ENCODE assay signal across 13 mouse cellular contexts in the genomic region with DNA sequence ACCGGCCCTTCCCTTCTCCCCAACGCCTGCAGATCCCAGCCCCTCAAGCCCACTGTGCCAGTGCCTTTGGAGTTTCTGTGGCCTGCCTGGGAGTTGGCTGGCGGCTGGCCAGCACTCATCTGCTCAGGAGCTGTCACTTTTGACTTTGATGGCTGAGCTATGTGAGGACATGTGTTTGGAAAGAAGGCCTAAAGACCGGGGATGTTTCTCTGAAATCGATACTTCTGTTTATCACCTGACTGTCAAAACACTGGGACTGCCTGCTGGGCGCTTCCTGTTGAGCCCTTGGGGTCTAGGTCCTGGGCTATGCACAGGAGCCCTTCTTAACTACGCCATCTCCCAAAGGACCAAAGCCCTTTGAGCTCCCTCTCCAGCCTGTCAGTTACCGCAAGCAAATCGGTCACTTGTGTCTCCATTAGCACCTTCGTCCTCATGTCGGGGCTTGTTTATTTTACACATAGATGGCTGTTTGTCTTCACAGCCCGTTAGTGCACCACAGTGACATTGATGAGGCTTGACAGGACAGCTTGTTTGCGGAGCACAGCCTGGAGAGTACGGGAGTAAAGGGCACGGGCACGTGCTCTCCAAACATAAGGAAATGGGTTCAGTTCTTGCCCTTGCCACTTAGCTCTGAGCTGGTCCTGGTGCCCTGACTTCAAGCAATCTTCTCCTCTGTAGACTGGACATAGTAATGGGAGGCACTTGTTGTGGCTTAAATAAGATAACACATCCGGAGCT. TPM values are rescaled to one million over a fixed set of nuclear protein-coding genes. Genes with fewer than 3 reads are reported as not detected.
DNase-seq lines count a peak whose midpoint lies in the region; ATAC-seq and TF ChIP-seq lines count a peak whose summit lies in the region.
"Had no signal": no experiment of that assay in that cellular context is flagged by ENCODE, and none has a peak within 500 bp of the region (broad histone marks: within the 10 kb centered on the region; RNA-seq: fewer than 3 reads in every experiment).

No protein-coding gene starts in this region.

- 10% methylated on average over 17 of the region's 17 CpGs for WGBS in heart, embryonic 11.5 days (ENCODE audit: insufficient replicate concordance)
- 7% methylated on average over 17 of the region's 17 CpGs for WGBS in lung, embryonic 14.5 days
- 42% methylated on average over 17 of the region's 17 CpGs for WGBS in lung, adult 2 months
- WGBS in embryonic facial prominence, embryonic 15.5 days: 28% methylated on average over 17 of the region's 17 CpGs
- WGBS in liver, postnatal 0 days (ENCODE audit: insufficient replicate concordance): 42% methylated on average over 17 of the region's 17 CpGs

- H3K27ac ChIP-seq in heart, embryonic 11.5 days (ENCODE audit: low read depth, low read length): peak overlapping the region; percentile 11
- no peak overlapping the region for H3K27ac ChIP-seq in lung, embryonic 14.5 days (ENCODE audit: low read depth)
- H3K27ac ChIP-seq in embryonic facial prominence, embryonic 15.5 days (replicated peaks): no peak overlapping the region
- H3K27ac ChIP-seq in liver, postnatal 0 days (ENCODE audit: low read depth): no peak overlapping the region
- H3K27ac ChIP-seq: neural tube, embryonic 13.5 days had no signal

- TF ChIP-seq CTCF in lung, embryonic 14.5 days (IDR thresholded peaks at IDR 0.05; ENCODE audit: low read depth): no peak
- TF ChIP-seq CTCF in lung, adult 2 months (IDR thresholded peaks at IDR 0.05; ENCODE audit: insufficient read depth, low read length): no peak
- TF ChIP-seq CTCF in liver, postnatal 0 days (IDR thresholded peaks at IDR 0.05; ENCODE audit: low read depth): no peak

- no peaks in the 10 kb centered on the region for H3K27me3 ChIP-seq in heart, embryonic 11.5 days (ENCODE audit: control insufficient read depth, insufficient read depth, low read length)
- no peaks in the 10 kb centered on the region for H3K27me3 ChIP-seq in lung, embryonic 14.5 days (ENCODE audit: insufficient read depth, low read length)
- H3K27me3 ChIP-seq in embryonic facial prominence, embryonic 15.5 days: 0 out of 2 replicates have a peak, but pooled peaks cover 2% of the 10 kb centered on the region
- no peaks in the 10 kb centered on the region for H3K27me3 ChIP-seq in liver, postnatal 0 days (ENCODE audit: insufficient read depth, low read length)
- H3K27me3 ChIP-seq: neural tube, embryonic 13.5 days had no signal

- H3K4me2 ChIP-seq in heart, embryonic 11.5 days: peak overlapping the region; percentile 38
- H3K4me2 ChIP-seq in lung, embryonic 14.5 days: no peak overlapping the region
- H3K4me2 ChIP-seq in embryonic facial prominence, embryonic 15.5 days (replicated peaks): no peak overlapping the region
- H3K4me2 ChIP-seq in liver, postnatal 0 days (ENCODE audit: low read depth, low read length): no peak overlapping the region
- H3K4me2 ChIP-seq: neural tube, embryonic 13.5 days had no signal

- TF ChIP-seq EP300 in liver, postnatal 0 days (IDR thresholded peaks at IDR 0.05; ENCODE audit: low read depth): no peak

- no peaks in the 10 kb centered on the region for H3K9me3 ChIP-seq in heart, embryonic 11.5 days (replicated peaks; ENCODE audit: control insufficient read depth, low read length)
- H3K9me3 ChIP-seq in lung, embryonic 14.5 days (ENCODE audit: low read depth, low read length): no peaks in the 10 kb centered on the region
- H3K9me3 ChIP-seq in embryonic facial prominence, embryonic 15.5 days (replicated peaks): no peaks in the 10 kb centered on the region
- no peaks in the 10 kb centered on the region for H3K9me3 ChIP-seq in liver, postnatal 0 days (ENCODE audit: low read length)
- H3K9me3 ChIP-seq: neural tube, embryonic 13.5 days had no signal

- H3K36me3 ChIP-seq in heart, embryonic 11.5 days (ENCODE audit: control insufficient read depth, insufficient read depth, low read length): no peaks in the 10 kb centered on the region
- H3K36me3 ChIP-seq in lung, embryonic 14.5 days (ENCODE audit: insufficient read depth): no peaks in the 10 kb centered on the region
- H3K36me3 ChIP-seq in embryonic facial prominence, embryonic 15.5 days: no peaks in the 10 kb centered on the region
- no peaks in the 10 kb centered on the region for H3K36me3 ChIP-seq in liver, postnatal 0 days (replicated peaks; ENCODE audit: insufficient read depth, low read length)
- H3K36me3 ChIP-seq: neural tube, embryonic 13.5 days had no signal

- ATAC-seq in heart, embryonic 11.5 days (replicated peaks; ENCODE audit: insufficient number of reproducible peaks, low FRiP score, low TSS enrichment): peak; percentile 47; the same call in 1 of the 2 replicates
- no peak; the same call in 1 of the 2 replicates for ATAC-seq in lung, embryonic 14.5 days (ENCODE audit: insufficient read depth)
- no peak for ATAC-seq in embryonic facial prominence, embryonic 15.5 days (ENCODE audit: insufficient number of reproducible peaks, low FRiP score, low TSS enrichment, low read depth)
- ATAC-seq in liver, postnatal 0 days: peak; percentile 85

- no peak for TF ChIP-seq POLR2A in lung, adult 2 months (IDR thresholded peaks at IDR 0.05; ENCODE audit: borderline replicate concordance, extremely low read depth, low read depth, low read length)

- H3K4me1 ChIP-seq in heart, embryonic 11.5 days (ENCODE audit: control insufficient read depth, insufficient read depth, low read length): peaks cover 11% of the 10 kb centered on the region
- H3K4me1 ChIP-seq in lung, embryonic 14.5 days (ENCODE audit: insufficient read depth): peaks cover 6% of the 10 kb centered on the region; the same call in 1 of the 2 replicates
- H3K4me1 ChIP-seq in lung, adult 2 months (ENCODE audit: control insufficient read depth, insufficient read depth, low read length): no peaks in the 10 kb centered on the region
- H3K4me1 ChIP-seq in embryonic facial prominence, embryonic 15.5 days: peaks cover 23% of the 10 kb centered on the region
- H3K4me1 ChIP-seq in liver, postnatal 0 days (ENCODE audit: insufficient read depth): 0 out of 2 replicates have a peak, but pooled peaks cover 5% of the 10 kb centered on the region

- H3K9ac ChIP-seq in heart, embryonic 11.5 days (ENCODE audit: low read depth, low read length): no peak overlapping the region
- no peak overlapping the region for H3K9ac ChIP-seq in lung, embryonic 14.5 days
- H3K9ac ChIP-seq in embryonic facial prominence, embryonic 15.5 days: 0 out of 2 replicates have a peak overlapping the region, but pooled peaks have one; percentile 12
- no peak overlapping the region for H3K9ac ChIP-seq in liver, postnatal 0 days (replicated peaks)
- H3K9ac ChIP-seq: neural tube, embryonic 13.5 days had no signal

- no peak overlapping the region for H3K4me3 ChIP-seq in heart, embryonic 11.5 days (ENCODE audit: low read depth, low read length)
- no peak overlapping the region for H3K4me3 ChIP-seq in lung, embryonic 14.5 days (ENCODE audit: low read depth, low read length)
- H3K4me3 ChIP-seq in lung, adult 2 months (replicated peaks; ENCODE audit: extremely low read depth, low read depth, low read length): no peak overlapping the region
- H3K4me3 ChIP-seq in embryonic facial prominence, embryonic 15.5 days (replicated peaks): no peak overlapping the region
- no peak overlapping the region for H3K4me3 ChIP-seq in liver, postnatal 0 days (ENCODE audit: low read depth, low read length)
- H3K4me3 ChIP-seq: neural tube, embryonic 13.5 days had no signal

- no peak for DNase-seq in heart, adult 9 months (ENCODE audit: low spot score in 2 of 2)
- DNase-seq in lung, embryonic 14.5 days: peak; percentile 30
- no peak for DNase-seq in lung, adult 2 months
- DNase-seq in liver, postnatal 0 days: peak; percentile 57
- no peak for DNase-seq in urinary bladder, postnatal 25 days (ENCODE audit: low spot score)
- no peak for DNase-seq in layer of hippocampus, postnatal 14 days (ENCODE audit: low spot score in 2 of 2)
- DNase-seq: kidney, postnatal 36 days; thymus, postnatal 36 days had no signal

RNA-seq across cellular contexts. Expression of a gene that starts 5.4 kb away (rescaled TPM):
- 0.73 TPM in 1 of 2 replicates, not detected in the other for polyA plus RNA-seq in heart, embryonic 11.5 days (2014; fragmentation: Nextera tagmentation; extraction: Ambion mirVana)
- polyA plus RNA-seq in lung, embryonic 14.5 days (2014; fragmentation: Nextera tagmentation; extraction: Ambion mirVana): not detected in 2 replicates
- 1.6 TPM in 1 of 2 replicates, not detected in the other for polyA plus RNA-seq in lung, adult 2 months (2012; rRNA removed)
- 0.34 TPM in 1 of 2 replicates, not detected in the other for polyA plus RNA-seq in embryonic facial prominence, embryonic 15.5 days (2015; fragmentation: Nextera tagmentation; extraction: Ambion mirVana)
- 0.15 TPM in 1 of 2 replicates, not detected in the other for polyA plus RNA-seq in liver, postnatal 0 days (2015; fragmentation: Nextera tagmentation; extraction: Ambion mirVana)
- under 1 TPM; 0.33 to 0.48 TPM for total RNA-seq in layer of hippocampus, postnatal 14 days (2021)
- total RNA-seq: common myeloid progenitor, adult 5-6 weeks had no signal
- polyA plus RNA-seq: neural tube, embryonic 13.5 days; stomach, embryonic 14.5 days had no signal

RNA-seq across cellular contexts. Expression of a gene that starts 30.5 kb away (rescaled TPM):
- polyA plus RNA-seq in heart, embryonic 11.5 days (2014; fragmentation: Nextera tagmentation; extraction: Ambion mirVana): 10.8 TPM in 2 replicates
- 8.5 and 9.9 TPM in 2 replicates for polyA plus RNA-seq in lung, embryonic 14.5 days (2014; fragmentation: Nextera tagmentation; extraction: Ambion mirVana)
- polyA plus RNA-seq in lung, adult 2 months (2012; rRNA removed): 12.1 and 13.3 TPM in 2 replicates
- 11.5 and 11.8 TPM in 2 replicates for polyA plus RNA-seq in embryonic facial prominence, embryonic 15.5 days (2015; fragmentation: Nextera tagmentation; extraction: Ambion mirVana)
- polyA plus RNA-seq in liver, postnatal 0 days (2015; fragmentation: Nextera tagmentation; extraction: Ambion mirVana): 3.8 and 4.1 TPM in 2 replicates
- total RNA-seq in layer of hippocampus, postnatal 14 days (2021): 10 to 100 TPM; 88.8 to 94.2 TPM

RNA-seq across cellular contexts. Expression of a gene that starts 31.2 kb away (rescaled TPM):
- not detected in 2 replicates for polyA plus RNA-seq in heart, embryonic 11.5 days (2014; fragmentation: Nextera tagmentation; extraction: Ambion mirVana)
- polyA plus RNA-seq in lung, embryonic 14.5 days (2014; fragmentation: Nextera tagmentation; extraction: Ambion mirVana): not detected in 2 replicates
- 0.52 and 6.7 TPM in 2 replicates for polyA plus RNA-seq in lung, adult 2 months (2012; rRNA removed)
- 0.49 and 1.3 TPM in 2 replicates for polyA plus RNA-seq in embryonic facial prominence, embryonic 15.5 days (2015; fragmentation: Nextera tagmentation; extraction: Ambion mirVana)
- polyA plus RNA-seq in liver, postnatal 0 days (2015; fragmentation: Nextera tagmentation; extraction: Ambion mirVana): 0.24 TPM in 1 of 2 replicates, not detected in the other
- total RNA-seq in layer of hippocampus, postnatal 14 days (2021): under 1 TPM in 1 of 2 experiments, not detected in 1; 0.64 TPM
- total RNA-seq: common myeloid progenitor, adult 5-6 weeks had no signal
- polyA plus RNA-seq: neural tube, embryonic 13.5 days; stomach, embryonic 14.5 days had no signal

Comparison
In these comparisons a context has a peak if more than half of its experiments do, and no peak if none do; other contexts are left out.
1. DNase-seq: peak in lung, embryonic 14.5 days (single experiment) and liver, postnatal 0 days (single experiment); none in heart, adult 9 months (0 of 2), lung, adult 2 months (single experiment), urinary bladder, postnatal 25 days (single experiment) and layer of hippocampus, postnatal 14 days (0 of 2).
2. ATAC-seq: peak in heart, embryonic 11.5 days (single experiment) and liver, postnatal 0 days (single experiment); none in lung, embryonic 14.5 days (single experiment) and embryonic facial prominence, embryonic 15.5 days (single experiment).